Mouse (Mus musculus) adrenal gland, postnatal 10 days (tissue): ENCODE measurements at regions not wholly inside any gene's neighbourhood (a gene's known extent, or its start where the extent isn't known, plus 50 kb on each side); places are given as distances from the start of the nearest gene placed in this dataset.

ENCODE experiments used
- DNase-seq: peaks from one replicate; pipeline ENCODE4 v3.0.0; 2021; ENCODE audit warnings: mixed read lengths

DNA sequence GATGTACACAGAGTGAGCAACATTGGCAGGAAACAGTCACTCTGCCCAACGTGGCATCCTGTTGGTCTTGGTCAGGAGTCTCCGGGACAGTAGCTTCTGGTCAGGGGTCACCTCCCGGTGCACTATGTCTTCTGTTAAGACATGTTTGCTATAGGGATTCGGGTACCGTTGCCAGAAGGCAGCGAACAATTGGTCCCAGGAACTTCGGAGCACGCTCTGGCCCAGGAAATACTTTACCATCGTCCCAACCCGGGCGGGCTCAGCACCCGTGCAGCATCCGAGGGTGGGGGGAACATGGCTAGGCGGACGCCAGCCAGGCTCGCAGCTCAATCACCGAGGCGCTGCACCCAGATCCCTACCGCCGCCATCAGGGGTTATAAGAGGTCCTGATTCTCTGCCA is 80.6 kb upstream of the Adam23 start:
- no peak for DNase-seq

DNA sequence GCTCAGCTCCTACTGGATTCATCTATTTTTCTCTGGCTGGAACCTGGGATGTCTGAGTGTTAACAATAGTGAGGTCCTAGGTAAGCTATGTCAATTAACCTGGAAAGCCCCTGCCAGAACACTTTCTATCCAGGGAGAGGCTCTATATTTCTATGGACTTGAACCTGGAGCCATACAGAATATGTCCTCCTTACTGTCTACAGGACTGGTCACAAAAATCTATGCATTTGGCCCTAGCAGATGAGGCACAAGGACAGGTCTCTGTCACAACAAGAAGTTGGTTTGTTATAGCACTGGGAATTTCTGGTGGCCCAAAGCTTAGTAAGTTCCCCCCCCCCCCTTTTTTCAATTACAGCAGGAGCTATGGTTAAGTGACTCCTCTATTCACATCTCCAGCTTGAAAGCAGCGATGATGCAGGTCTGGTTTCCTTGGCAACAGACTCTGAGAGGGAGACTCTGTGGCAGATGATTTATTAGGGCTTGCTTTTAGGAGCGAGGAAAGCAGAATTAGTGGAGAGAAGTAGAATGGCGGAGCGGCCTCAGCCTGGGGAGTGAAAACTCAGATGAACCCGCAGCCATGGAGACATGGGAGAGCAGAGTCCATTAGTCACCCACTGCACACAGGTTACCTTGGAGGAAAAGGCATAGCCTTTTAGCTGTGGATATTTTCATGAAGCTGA is 77.9 kb upstream of the Adam23 start:
- no peak for DNase-seq

DNA sequence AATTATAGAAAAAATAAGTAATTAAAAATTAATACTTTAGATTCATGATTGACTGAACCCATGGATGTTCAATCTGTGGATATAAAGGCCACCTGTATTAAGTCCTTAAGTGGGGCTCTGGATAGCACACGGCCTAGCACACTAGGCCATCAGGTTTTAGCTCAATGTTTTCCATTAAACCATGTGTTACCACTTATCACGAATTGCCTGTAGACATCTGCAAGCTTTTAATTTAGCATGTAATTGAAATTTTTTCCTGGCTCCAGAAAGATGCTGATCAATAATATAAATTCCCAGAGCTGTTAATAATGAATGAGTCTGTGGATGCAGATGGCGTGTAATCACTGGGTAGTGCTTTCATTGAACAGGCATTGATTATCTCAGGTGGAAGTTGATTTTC is 76.8 kb upstream of the Adam23 start:
- no peak for DNase-seq

DNA sequence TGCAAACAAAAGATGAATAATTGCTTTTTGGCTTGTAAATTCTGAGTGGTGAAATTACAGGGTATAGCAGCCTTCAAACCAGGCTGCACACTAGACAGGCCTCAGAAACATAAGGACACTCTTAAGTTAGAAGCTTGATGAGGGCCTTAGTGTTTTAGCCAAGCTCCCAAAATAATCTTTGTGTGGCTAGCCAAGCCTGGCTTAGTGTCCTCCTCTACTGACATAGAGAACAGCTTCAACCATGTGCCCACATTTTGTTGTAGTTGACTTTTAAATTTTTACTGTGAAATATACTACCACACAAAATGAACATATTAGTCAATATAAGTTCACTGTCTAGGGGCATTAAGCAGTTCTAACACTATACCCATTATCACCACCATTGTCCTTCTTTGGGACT is 76.1 kb upstream of the Adam23 start:
- no peak for DNase-seq

DNA sequence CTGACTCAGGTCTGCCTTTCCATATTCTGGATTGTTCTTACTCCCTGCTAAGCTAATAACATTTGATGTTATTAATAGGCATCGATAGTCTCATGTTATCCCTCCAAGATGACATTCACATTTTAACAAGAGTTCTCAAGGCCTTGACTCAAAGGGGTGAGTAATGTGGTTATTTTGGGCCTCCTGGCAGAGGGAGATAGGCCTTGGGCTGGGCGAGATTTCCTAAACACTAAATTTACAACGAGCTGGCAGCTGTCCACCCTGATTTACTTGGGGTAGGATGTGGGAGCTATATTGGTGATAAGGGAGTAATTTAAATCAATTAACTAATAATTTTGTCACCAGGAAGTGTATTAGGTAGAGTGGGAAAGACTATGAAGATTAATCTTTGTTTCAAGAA is 62.6 kb upstream of the Adam23 start:
- peak; percentile 73 for DNase-seq

DNA sequence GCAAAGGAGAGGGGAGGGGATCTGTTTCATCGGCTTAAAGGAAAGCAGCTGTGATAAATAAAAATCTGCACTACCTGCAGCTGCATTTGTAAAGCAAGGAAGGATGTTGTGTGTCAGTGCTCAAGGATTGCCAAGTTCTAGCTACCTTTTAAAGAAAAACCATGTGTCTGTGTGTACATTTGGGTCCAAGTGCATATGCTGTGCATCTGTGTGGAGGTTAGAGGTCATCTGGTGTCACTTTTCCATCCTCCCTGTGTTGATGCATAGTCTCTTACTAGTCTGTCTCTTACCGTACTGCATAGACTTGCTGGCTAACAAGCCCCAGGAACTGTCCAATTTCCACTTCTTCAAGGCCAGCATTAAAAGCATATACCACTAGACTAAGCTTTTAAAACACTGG is 60.6 kb upstream of the Adam23 start:
- DNase-seq = no peak

DNA sequence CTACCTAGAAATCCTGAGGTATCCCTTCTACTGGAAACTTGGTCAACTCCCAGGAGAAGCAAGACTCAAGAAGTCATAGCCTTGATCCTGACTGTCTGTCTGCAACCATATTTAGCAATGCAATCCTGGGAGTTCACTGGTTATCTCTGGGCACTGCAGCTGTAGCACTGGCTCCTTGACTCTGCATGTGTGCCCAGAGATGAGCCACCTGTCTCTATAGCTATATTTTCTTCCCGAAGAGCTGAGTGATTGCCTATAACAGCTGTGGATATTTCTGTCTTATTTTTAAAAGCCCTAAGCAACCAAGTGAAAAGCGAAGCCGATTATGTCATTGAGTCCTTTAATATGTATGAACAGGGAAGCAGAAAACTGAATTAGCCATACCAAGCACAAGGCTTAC is 50.3 kb upstream of the Adam23 start:
- no peak for DNase-seq
